ENCODE assay signal across 22 mouse cellular contexts in genomic region chr9:99961561-99961960, GRCm38 (mm10).
"Had no signal": no experiment of that assay in that cellular context is flagged by ENCODE, and none has a peak within 500 bp of the region (broad histone marks: within the 10 kb centered on the region; RNA-seq: fewer than 3 reads in every experiment).

No protein-coding gene starts in this region.

- H3K4me2 ChIP-seq: intestine, embryonic 15.5 days; kidney, embryonic 15.5 days; limb, embryonic 12.5 days; limb, embryonic 15.5 days; liver, embryonic 11.5 days; midbrain, embryonic 12.5 days; neural tube, embryonic 13.5 days had no signal

- H3K9ac ChIP-seq: intestine, embryonic 15.5 days; kidney, embryonic 15.5 days; limb, embryonic 12.5 days; limb, embryonic 15.5 days; liver, embryonic 14.5 days; liver, postnatal 0 days; midbrain, embryonic 12.5 days; neural tube, embryonic 13.5 days had no signal

- H3K9me3 ChIP-seq: intestine, embryonic 15.5 days; kidney, embryonic 15.5 days; limb, embryonic 12.5 days; limb, embryonic 15.5 days; midbrain, embryonic 12.5 days; neural tube, embryonic 13.5 days had no signal

- H3K27ac ChIP-seq: intestine, embryonic 15.5 days; kidney, embryonic 15.5 days; limb, embryonic 12.5 days; limb, embryonic 15.5 days; liver, embryonic 14.5 days; midbrain, embryonic 12.5 days; neural tube, embryonic 13.5 days; stomach, postnatal 0 days had no signal

- H3K4me1 ChIP-seq: intestine, embryonic 15.5 days; kidney, embryonic 15.5 days; limb, embryonic 12.5 days; limb, embryonic 15.5 days; midbrain, embryonic 12.5 days had no signal

- H3K36me3 ChIP-seq: intestine, embryonic 15.5 days; kidney, embryonic 15.5 days; limb, embryonic 12.5 days; limb, embryonic 15.5 days; midbrain, embryonic 12.5 days; neural tube, embryonic 13.5 days had no signal

- ATAC-seq: intestine, embryonic 15.5 days; liver, postnatal 0 days; midbrain, embryonic 16.5 days had no signal

- H3K4me3 ChIP-seq: intestine, embryonic 15.5 days; kidney, embryonic 15.5 days; limb, embryonic 12.5 days; limb, embryonic 15.5 days; midbrain, embryonic 12.5 days; myocyte; neural tube, embryonic 13.5 days had no signal

- H3K27me3 ChIP-seq: intestine, embryonic 15.5 days; kidney, embryonic 15.5 days; limb, embryonic 15.5 days had no signal

- DNase-seq: kidney, adult 11 months; kidney, adult 8-10 months; kidney, postnatal 14 days; kidney, postnatal 4 days; left cerebral cortex, postnatal 4 days; liver, postnatal 0 days; lung, postnatal 4 days; right cerebral cortex, adult 18-20 months; right cerebral cortex, postnatal 14 days; right cerebral cortex, postnatal 4 days; thymus, postnatal 25 days had no signal
